Mouse (Mus musculus) monocyte, adult 2 months (primary cell): ENCODE measurements around the gene Rreb1.

Experiments used
- DNase-seq, 2 experiments: peaks; one replicate each; pipeline ENCODE4 v3.0.0; 2022; ENCODE audit warnings: low spot score in 2 of 2, low read depth in 1 of 2

Rreb1 gene

DNA sequence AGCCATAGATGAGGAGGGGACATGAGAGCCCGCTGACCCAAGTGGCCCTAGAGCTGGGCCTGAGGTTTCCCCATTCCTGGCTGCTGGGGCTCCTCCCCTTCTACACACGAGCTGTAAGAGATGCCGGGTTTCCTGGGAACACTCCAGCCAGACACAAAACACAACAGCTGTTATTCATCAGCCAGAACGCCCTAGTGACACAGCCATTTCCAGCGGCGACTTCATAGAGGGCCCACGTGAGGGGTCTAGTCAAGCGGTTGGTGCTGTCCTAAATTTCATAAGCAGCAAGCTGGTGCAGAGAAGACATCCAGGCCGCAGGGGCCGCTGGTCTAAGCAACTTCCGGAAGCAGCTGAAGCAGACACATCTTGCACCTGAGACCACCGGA lies 188.8 kb downstream of the Rreb1 start:
- DNase-seq = no peak

DNA sequence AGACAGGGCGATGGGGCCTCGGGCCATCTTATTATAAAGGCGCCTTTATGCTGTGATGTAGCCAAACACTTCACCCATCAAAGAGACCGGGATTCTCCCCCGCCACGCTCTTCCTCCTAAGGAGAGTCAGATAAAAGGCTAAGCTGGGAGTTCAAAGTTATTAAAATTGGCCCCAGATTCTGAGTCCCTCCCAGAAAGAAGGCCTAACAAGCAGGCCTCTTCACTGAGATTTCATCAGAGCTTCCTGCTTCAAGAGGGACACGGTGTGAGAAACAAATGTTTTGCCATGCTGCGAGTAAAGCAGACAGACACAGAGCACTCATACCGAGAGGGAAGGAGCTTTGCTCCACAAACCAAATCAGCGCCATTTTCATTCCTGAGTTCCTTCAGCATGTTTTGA lies 189.4 kb downstream of the Rreb1 start:
- no peak for DNase-seq

DNA sequence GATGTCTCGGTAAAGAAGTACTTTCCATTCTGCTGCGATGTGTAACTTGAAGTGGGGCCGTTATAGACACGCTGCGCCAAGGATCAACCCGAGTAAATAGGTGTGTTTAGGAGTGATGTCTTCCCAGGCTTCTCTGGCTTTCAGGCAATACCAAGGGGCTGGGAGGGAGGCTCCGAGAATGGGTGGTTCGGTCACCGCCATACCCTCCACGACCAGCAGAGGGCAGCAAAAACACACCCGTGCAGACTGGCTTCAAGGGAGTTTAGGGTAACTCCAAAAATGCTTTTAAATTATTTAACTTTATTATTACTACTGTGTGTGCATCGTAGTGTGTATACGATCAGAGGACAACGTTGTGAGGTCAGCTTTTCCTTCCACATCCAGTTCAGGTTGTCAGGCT lies 191.1 kb downstream of the Rreb1 start:
- peak; percentile 58 to 74 for DNase-seq

DNA sequence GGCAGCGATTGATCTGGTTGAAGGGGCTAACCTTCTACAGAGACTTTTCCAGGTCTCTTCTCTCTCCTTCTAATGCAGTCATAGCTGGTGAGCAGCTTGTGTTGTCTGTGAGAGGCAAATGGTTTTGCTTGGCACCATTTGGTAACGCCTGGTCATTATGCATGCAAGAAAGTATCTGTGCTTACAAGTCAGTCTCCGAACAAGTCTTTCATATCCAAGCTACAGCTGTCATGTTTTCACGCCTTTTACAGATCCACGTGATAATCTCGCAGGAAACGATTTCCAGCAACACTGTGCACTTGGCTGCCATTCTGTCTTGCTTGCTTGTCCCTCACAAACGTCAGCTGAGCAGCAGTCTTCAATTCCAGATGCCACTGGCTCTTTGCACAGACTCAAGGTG lies 191.8 kb downstream of the Rreb1 start:
- no peak for DNase-seq

DNA sequence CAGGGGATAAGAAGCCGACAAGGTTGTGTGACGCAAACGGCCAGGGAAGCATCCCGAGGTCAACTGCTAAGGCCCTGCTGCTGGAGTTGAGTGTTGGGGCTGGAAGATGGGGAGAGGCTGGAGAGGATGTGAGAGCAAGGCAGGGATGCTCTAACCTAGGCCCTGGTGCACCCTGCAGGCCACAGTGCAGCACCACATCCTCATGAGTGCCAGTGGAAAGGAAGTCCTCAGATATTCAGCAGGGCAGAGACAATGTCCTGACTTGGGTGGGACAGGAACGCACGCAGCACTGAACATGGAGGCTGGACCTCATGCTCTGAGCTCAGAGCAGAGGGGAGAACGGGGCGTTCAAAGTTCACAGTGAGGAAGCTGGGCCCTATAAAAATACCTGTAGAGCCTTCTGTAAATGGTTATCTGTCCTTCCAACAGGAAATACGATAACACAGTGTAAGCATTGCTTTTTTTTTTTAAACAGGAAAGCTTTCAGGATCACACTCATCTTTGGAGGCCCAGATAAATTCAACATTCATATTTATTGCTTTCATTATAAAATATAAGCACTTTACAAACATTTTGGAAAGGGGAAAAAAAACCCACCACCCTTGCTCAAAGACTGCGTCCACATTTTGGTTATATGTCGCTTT lies 192.8 kb downstream of the Rreb1 start:
- DNase-seq = no peak

DNA sequence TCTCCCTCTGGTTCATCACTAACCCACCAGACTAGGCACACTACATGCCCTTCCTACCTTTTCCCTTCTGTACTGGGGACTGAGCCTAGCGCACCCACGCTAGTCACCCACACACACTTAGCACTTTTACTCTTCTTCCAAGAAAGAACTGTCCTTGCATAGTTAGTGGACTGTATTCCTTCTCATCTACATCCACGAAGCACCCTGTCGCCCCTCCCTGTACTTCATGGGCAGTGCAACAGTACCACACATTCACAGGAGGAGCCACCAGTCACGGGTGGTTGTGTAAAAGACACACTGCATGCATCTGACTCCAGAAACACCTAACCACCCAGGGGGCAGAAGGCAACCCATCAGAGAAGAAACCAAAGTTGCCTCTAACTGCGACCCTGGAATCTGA lies 195.8 kb downstream of the Rreb1 start:
- no peak for DNase-seq

DNA sequence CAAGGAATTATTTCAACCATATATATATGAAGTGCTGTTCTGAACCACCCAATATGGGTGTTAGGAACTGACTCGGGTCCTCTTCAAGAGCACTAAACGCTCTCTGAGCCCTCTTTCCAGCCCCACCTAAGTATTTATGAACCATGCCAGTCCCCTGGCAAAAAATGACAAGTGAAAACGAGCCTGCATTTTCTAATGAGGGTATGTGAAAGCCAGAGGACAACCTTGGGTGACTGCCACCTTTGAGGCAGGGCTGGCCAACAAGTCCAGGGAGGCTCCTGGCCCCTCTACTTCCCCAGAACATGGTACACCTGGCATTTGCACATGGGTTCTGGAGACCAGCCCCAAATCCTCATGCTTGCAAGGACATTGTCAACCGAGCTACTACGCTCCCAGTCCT lies 196.5 kb downstream of the Rreb1 start:
- DNase-seq = no peak

DNA sequence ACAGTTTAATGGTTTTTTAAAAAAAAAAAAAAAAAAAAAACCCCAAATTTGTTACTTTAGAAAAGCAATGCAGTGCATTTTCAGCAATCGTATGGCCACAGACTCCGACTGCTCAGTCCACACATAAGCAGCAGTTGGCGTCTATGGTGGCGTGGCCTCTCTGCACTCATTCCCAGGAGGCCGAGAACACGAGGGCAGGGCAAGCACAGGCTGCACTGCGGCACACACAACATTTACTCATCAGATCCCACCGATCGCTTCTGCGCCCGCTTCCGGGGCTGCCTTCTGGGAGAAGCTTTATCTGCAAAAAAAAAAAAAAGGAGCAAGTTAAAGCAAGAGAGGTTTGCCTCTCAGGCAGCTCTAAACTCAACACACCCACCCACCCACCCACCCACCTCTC lies 201.3 kb downstream of the Rreb1 start:
- DNase-seq = no peak

DNA sequence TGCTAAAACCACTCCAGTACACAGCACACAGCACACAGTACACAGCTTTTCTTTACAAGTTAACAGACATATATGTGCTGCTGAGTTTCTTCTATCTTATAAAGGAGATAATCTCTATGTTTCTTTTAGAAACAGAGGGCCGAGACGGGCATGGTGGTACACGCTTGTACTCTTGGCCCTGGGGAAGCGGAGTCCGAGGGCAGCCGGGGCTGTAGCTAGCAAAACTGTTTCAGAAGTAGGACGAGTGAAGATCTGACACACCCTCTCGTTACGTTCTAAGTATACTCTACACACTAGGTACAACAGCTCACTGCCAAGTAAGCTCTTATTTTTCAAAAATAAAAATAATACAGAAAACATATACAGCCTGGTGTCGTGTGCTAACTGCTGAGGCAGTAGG lies 202.1 kb downstream of the Rreb1 start:
- no peak for DNase-seq

DNA sequence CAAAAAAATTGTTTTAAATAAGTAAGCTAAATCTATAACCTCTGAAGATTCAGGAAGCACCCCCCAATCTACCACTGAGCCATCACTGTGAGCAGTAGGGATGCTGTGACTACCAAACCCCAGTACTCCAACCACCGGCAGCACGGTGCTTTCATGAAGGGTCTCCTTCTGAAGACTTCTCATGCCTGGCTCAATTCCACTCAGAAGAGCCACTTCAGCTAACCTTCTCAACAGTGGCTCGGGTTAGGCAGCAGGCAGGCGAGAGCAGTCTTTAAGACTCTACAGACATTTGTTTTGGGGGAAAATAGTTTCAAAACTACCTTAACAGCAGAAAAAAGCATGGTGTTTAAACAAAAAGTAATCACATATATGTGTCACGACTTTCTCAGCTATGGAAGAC lies 202.9 kb downstream of the Rreb1 start:
- DNase-seq = no peak

DNA sequence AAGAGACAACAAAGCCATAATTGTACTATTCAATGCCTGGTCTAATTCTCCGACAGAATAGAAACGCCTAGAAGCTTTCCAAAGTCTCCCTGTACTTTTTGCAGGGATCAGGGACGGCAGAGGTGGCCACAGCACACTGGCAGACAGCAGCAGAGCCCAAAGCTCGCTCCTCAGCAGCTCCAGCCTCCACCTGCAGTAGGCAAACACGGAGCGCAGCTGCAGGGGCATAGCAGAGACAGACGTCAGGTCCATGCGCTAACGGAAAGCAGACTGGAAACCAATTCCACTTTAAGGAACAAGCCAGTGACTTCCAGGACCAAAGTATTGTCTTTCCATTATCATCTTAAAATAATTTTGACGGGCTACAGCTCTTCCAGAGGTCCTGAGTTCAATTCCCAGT lies 208.0 kb downstream of the Rreb1 start:
- no peak for DNase-seq

DNA sequence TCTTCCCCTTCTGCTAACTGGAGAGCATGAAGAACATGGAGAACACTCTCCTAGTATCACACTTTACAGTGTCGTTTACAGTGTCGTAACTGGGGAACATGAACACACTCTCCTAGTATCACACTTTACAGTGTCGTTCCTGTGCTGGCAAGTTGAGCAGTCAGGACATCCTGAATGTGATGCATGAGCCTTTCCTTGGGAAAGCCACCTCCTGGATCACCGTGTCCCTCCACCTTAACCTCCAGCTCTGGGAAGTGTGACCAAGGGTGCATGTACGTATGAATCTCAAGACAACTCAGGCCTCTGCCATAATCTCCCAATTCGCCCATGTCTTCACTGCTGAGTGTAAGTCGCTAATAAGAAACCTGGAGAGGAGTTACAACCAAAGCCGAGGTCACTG lies 211.5 kb downstream of the Rreb1 start:
- DNase-seq = no peak

DNA sequence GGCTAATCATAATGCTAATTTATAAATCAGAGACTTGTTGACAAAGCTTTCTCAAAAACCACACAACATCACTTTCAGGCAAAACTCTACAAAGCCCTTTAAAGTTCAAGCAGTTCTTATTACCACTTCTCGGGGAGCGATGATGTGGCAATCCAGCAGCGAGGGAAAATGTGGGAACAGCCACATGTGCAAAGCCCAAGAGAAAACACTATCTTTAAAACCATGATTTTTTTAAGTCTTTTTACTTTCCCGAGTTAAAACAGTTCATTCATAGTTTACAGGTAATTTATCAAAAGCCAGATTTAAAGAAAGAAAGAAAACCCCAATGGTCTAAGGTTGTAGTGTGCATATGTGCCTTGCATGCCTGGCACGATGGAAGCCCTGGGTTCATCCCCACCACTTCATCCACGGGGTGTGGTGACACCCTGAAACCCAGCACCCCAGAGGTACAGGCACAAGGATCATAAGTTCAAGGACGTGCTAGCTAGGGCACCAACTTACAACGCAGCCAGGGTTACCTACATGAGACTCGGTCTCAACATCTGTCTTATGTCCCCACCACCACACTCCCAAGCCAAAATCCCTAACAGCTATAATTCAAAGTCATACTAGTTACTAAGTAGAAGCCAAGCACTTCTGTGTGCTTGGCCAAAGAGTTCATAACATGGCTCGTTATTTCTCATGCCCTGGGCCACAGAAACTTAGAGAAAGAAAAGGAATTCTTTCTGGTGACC lies 214.6 kb downstream of the Rreb1 start:
- no peak for DNase-seq

DNA sequence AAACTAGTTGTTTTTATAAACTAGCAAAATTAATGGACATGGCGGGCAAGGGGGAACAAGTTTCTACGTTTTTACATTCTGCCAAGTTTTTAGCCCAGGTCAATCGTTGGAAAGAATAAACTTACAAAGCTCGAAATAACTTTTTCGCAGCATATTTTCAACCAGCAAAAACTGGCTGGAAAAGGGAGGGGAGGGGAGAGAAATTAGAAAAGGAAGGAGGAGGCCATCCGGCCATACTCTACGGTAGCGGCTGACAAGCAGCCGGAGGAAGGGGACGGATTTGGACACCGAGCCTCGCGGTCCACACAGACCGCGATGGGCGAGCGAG lies 215.1 kb downstream of the Rreb1 start:
- DNase-seq = no peak

DNA sequence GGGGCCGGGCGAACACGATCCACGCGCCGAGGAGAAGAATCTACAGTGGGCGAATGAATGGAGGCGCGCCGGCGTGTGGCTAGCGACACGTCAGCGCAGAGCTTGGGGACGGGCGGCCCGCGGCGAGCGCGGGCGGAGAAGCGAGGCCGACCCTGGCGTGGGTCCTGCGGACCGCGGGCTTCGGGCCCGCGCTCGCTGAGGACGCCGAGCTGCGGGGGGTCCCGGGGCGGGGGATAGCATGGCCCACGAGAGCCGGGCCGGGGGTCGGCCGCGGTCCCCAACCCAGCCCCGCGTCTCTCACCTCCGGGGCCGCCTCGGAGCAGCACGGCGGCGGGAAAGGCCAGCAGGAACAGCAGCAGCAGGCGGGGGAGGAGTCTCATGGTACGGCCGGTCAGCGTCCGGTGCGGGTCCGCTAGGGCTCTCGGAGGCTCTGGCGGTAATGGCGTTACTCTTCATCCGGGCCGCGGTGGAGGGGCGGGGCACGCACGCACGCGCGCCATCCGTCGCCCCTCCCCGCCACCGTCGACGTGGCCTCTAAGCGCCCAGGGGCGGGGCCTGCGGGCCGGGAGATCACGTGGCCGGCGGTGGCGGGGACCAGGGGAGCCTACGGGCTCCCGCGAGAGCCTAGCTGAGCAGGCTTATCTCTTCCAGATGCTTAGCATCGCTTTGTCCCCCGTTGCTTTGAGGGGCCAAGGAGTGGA lies 215.7 kb downstream of the Rreb1 start, which contains the start of gene Ssr1:
Gene Ssr1 (minus strand): TSS at position 514 of the 701 bp plus-strand sequence.
- peak; percentile 83 to 89 for DNase-seq

DNA sequence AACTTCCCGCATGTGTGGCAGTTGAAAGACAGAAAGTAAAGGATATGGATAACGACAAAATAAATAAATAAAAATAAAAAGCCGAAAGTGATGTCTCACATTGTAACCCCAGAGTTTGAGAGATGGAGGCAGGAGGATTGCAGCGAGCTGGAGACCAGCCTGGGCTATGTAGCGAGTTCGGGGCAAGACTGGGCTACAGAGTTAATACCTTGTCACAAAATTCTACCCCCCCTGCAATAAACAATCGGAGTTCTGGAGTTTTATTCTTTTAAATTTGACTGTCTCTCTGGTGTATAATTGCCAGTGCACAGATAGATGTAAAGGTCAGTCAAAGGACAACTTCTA lies 216.2 kb downstream of the Rreb1 start:
- no peak for DNase-seq

DNA sequence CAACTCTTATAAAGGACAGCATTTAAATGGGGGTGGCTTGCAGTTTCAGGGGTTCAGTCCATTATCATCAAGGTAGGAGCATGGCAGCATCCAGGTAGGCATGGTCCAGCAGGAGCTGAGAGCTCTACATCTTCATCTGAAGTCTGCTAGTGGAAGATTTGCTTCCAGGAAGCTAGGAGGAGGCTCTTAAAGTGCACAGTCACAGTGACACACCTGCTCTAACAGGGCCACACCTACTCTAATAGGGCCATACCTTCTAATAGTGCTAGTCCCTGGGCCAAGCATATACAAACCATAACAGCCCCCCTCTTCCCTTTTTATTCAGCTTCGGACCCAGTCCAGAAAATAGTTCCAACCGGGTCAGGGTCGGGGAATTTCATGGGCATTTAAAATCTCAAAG lies 221.5 kb downstream of the Rreb1 start:
- no peak for DNase-seq
